Mouse (Mus musculus): ENCODE measurements at regions not wholly inside any gene's neighbourhood (a gene's known extent, or its start where the extent isn't known, plus 50 kb on each side); places are given as distances from the start of the nearest gene placed in this dataset.

DNA sequence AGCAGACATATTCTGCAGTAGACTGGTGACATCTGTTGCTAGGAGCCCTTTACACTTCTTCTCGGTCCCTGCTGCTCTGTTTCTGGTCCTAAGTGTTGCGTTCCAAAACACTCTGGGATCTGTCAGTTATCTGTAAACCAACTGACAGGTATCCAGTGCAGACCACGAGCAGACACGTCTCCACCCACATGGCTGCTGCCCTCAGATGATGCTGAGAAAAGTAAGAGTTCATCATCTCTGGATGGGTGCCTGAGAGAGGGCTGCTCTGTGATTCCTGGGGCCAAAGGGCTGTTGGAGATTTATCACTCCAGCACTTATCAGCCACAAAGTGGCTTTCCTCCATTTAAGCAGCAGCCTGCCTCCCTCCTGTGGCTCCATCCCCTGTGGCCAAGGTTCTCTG is 74.3 kb upstream of the Srd5a3 start:
- Histone ChIP-seq H3K9me3 (replicated peaks; ENCODE audit: insufficient read depth, low read length) (no peaks in the 10 kb centered on the region), H3K79me2 (ENCODE audit: control insufficient read depth, insufficient read depth, low read length, poor library complexity) (no peaks in the 10 kb centered on the region)
- no peak for TF ChIP-seq MEF2A (IDR thresholded peaks at IDR 0.05; ENCODE audit: extremely low read depth, insufficient replicate concordance, low read depth, low read length, poor library complexity, severe bottlenecking)

DNA sequence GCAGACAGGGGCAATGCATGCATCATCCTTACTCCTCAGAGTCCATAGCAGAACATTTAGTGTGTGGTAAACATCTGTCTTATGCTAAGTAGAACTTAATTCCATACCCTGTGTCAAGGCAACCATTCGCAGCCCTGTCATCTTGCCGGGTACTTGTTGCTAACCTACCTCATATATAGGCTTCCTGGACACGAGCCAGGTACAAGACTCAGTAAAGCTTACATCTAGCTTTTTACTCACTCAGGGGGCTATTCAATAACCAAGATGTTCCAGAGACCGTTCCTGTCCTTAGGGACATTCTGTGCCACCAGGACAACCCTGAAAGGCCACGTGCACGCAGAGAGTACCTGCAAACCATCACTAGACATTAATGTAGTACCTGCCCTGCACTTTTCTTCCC is 74.8 kb upstream of the Srd5a3 start:
- Histone ChIP-seq H3K4me1 (ENCODE audit: control insufficient read depth in 1 of 2, insufficient read depth in 2 of 2, low read length in 2 of 2) (no peaks in the 10 kb centered on the region), H3K4me3 (ENCODE audit: control insufficient read depth in 1 of 2, insufficient read depth in 1 of 2, low read depth in 2 of 2, low read length in 2 of 2) (no peak overlapping the region), H3K79me2 (ENCODE audit: control insufficient read depth, insufficient read depth, low read length, poor library complexity) (no peaks in the 10 kb centered on the region), H3K9me3 (replicated peaks; ENCODE audit: insufficient read depth, low read length) (no peaks in the 10 kb centered on the region), H3K27me3 (ENCODE audit: control insufficient read depth in 1 of 2, insufficient read depth in 2 of 2, low read length in 2 of 2) (peaks cover 13 to 19% of the 10 kb centered on the region in 2 experiments), H3K9ac (ENCODE audit: control insufficient read depth, low read depth, low read length, poor library complexity, severe bottlenecking) (no peak overlapping the region), H3K36me3 (ENCODE audit: control insufficient read depth in 1 of 2, insufficient read depth in 2 of 2, low read length in 2 of 2) (no peaks in the 10 kb centered on the region), H3K27ac (ENCODE audit: control insufficient read depth, low read depth, low read length) (no peak overlapping the region)
- TF ChIP-seq BHLHE40 (IDR thresholded peaks at IDR 0.05; ENCODE audit: borderline replicate concordance, low read depth, low read length): no peak
- TF ChIP-seq SIN3A (IDR thresholded peaks at IDR 0.05; ENCODE audit: low read length): no peak
- TF ChIP-seq ZNF384 (IDR thresholded peaks at IDR 0.05; ENCODE audit: low read depth, low read length): no peak
- TF ChIP-seq USF2 (IDR thresholded peaks at IDR 0.05; ENCODE audit: borderline replicate concordance in 1 of 2, insufficient read depth in 1 of 2, low read depth in 1 of 2, low read length in 2 of 2): no peak
- TF ChIP-seq MYC (IDR thresholded peaks at IDR 0.05; ENCODE audit: low read depth, low read length): no peak
- no peak for TF ChIP-seq POLR2AphosphoS2 (IDR thresholded peaks at IDR 0.05; ENCODE audit: low read length)
- TF ChIP-seq TBP (IDR thresholded peaks at IDR 0.05; ENCODE audit: low read depth, low read length): no peak
- no peak for DNase-seq (ENCODE audit: low read depth, low spot score)

More for the DNA sequence above, 74.3 kb upstream of the Srd5a3 start:
- Histone ChIP-seq H3K4me3 (ENCODE audit: control insufficient read depth in 1 of 2, insufficient read depth in 1 of 2, low read depth in 2 of 2, low read length in 2 of 2) (no peak overlapping the region), H3K27me3 (ENCODE audit: control insufficient read depth in 1 of 2, insufficient read depth in 2 of 2, low read length in 2 of 2) (peaks cover 13 to 19% of the 10 kb centered on the region in 2 experiments), H3K4me1 (ENCODE audit: control insufficient read depth in 1 of 2, insufficient read depth in 2 of 2, low read length in 2 of 2) (no peaks in the 10 kb centered on the region), H3K36me3 (ENCODE audit: control insufficient read depth in 1 of 2, insufficient read depth in 2 of 2, low read length in 2 of 2) (no peaks in the 10 kb centered on the region), H3K9ac (ENCODE audit: control insufficient read depth, low read depth, low read length, poor library complexity, severe bottlenecking) (no peak overlapping the region), H3K27ac (ENCODE audit: control insufficient read depth, low read depth, low read length) (no peak overlapping the region)
- DNase-seq (ENCODE audit: low read depth, low spot score): no peak

DNA sequence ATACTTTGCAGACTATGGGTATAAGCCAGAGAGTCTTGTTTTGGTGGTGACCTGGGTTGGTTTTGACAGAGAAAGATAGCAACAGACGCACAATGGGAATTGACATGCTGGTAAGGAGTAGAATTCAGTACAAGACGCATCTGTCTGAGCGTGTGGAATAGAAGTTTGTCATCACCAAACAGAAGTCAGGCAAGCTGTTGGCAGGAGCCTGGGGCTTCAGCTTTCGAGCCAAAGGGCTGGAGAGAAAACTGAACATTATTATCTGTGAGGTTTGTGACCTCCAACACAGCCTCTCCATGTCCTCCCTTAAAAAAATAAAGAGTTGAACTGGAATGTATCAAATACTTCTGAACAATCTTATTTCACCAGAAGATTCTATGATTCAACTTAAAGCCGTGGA is 75.4 kb upstream of the Srd5a3 start:
- H3K79me2 ChIP-seq (ENCODE audit: control insufficient read depth, insufficient read depth, low read length, poor library complexity): no peaks in the 10 kb centered on the region
- H3K9me3 ChIP-seq (replicated peaks; ENCODE audit: insufficient read depth, low read length): no peaks in the 10 kb centered on the region
- no peak for TF ChIP-seq RAD21 (IDR thresholded peaks at IDR 0.05; ENCODE audit: low read depth, low read length)
- no peak for TF ChIP-seq MAX (IDR thresholded peaks at IDR 0.05; ENCODE audit: low read length)
- no peak for TF ChIP-seq RCOR1 (IDR thresholded peaks at IDR 0.05; ENCODE audit: low read depth, low read length)
- TF ChIP-seq MEF2A (IDR thresholded peaks at IDR 0.05; ENCODE audit: extremely low read depth, insufficient replicate concordance, low read depth, low read length, poor library complexity, severe bottlenecking): no peak
- no peak for TF ChIP-seq POLR2A (IDR thresholded peaks at IDR 0.05; ENCODE audit: control insufficient read depth in 1 of 2, insufficient read depth in 1 of 2, low read depth in 1 of 2, low read length in 2 of 2, poor library complexity in 1 of 2)
- no peaks in the 10 kb centered on the region for H3K36me3 ChIP-seq (ENCODE audit: control insufficient read depth in 1 of 2, insufficient read depth in 2 of 2, low read length in 2 of 2)
- no peak overlapping the region for H3K27ac ChIP-seq (ENCODE audit: control insufficient read depth, low read depth, low read length)
- H3K4me3 ChIP-seq (ENCODE audit: control insufficient read depth in 1 of 2, insufficient read depth in 1 of 2, low read depth in 2 of 2, low read length in 2 of 2): no peak overlapping the region
- H3K27me3 ChIP-seq (ENCODE audit: control insufficient read depth in 1 of 2, insufficient read depth in 2 of 2, low read length in 2 of 2): peaks cover 11 to 17% of the 10 kb centered on the region in 2 experiments
- DNase-seq (ENCODE audit: low read depth, low spot score): no peak
- H3K4me1 ChIP-seq (ENCODE audit: control insufficient read depth in 1 of 2, insufficient read depth in 2 of 2, low read length in 2 of 2): no peaks in the 10 kb centered on the region
- no peak overlapping the region for H3K9ac ChIP-seq (ENCODE audit: control insufficient read depth, low read depth, low read length, poor library complexity, severe bottlenecking)
